In the genomic region with DNA sequence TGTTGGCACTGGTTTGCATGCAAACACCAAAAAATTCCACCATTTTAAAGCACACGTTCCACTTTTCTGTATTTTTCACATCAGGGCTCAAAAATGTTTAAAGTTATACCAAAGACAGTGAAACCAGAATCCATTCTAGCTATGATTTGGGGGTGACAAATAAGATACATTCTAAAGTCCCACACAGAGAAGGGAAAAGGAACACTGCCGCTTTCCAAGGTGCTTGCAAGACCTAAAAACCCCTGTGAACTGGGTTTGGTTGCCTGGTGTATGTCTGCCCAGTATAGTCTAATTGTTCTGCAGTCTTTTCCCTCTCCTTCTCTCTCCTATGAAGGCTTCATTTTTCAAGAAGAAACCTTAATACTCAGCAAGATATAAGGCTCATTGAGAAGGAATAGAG, we compare ENCODE assay signal across 15 mouse cellular contexts.
DNase-seq lines count a peak whose midpoint lies in the region; ATAC-seq and TF ChIP-seq lines count a peak whose summit lies in the region.
"Had no signal": no experiment of that assay in that cellular context is flagged by ENCODE, and none has a peak within 500 bp of the region (broad histone marks: within the 10 kb centered on the region; RNA-seq: fewer than 3 reads in every experiment).

No protein-coding gene starts in this region.

- no peaks in the 10 kb centered on the region for H3K9me3 ChIP-seq in hindbrain, embryonic 10.5 days
- H3K9me3 ChIP-seq in midbrain, embryonic 13.5 days: no peaks in the 10 kb centered on the region
- H3K9me3 ChIP-seq: limb, embryonic 12.5 days had no signal

- TF ChIP-seq POLR2A in cortical plate, adult 2 months (IDR thresholded peaks at IDR 0.05; ENCODE audit: extremely low read depth, insufficient read depth, low read length): no peak

- no peak for TF ChIP-seq CTCF in cortical plate, adult 2 months (IDR thresholded peaks at IDR 0.05; ENCODE audit: extremely low read depth, insufficient read depth, low read length)

- peak; percentile 48 for DNase-seq in cerebellum, adult 9-10 months
- DNase-seq in cerebellum, adult 8-10 months: no peak
- DNase-seq in hindbrain, embryonic 10.5 days (ENCODE audit: low spot score): no peak
- DNase-seq in adrenal gland, postnatal 4 days (ENCODE audit: low spot score in 2 of 2): no peak
- no peak for DNase-seq in adrenal gland, adult (ENCODE audit: inconsistent age in 2 of 2, low spot score in 1 of 2)
- DNase-seq: adrenal gland, postnatal 36 days; lung, postnatal 4 days; right cerebral cortex, adult 18-20 months; thymus, adult 2 months had no signal

- H3K4me3 ChIP-seq in cortical plate, adult 2 months (ENCODE audit: insufficient read depth, low read length): peak overlapping the region; percentile 89
- peak overlapping the region; percentile 85; the same call in 1 of the 2 replicates for H3K4me3 ChIP-seq in hindbrain, embryonic 10.5 days
- peak overlapping the region; percentile 76 for H3K4me3 ChIP-seq in midbrain, embryonic 13.5 days (replicated peaks)
- H3K4me3 ChIP-seq: erythroblast, embryonic 14.5 days; limb, embryonic 12.5 days had no signal

- ATAC-seq in midbrain, embryonic 13.5 days: no peak
- ATAC-seq in granulocyte monocyte progenitor cell, adult 5-6 weeks (replicated peaks; ENCODE audit: poor library complexity, severe bottlenecking): no peak

- H3K27me3 ChIP-seq in hindbrain, embryonic 10.5 days (ENCODE audit: insufficient read depth, poor library complexity, severe bottlenecking): peaks cover 99% of the 10 kb centered on the region
- peaks cover 13% of the 10 kb centered on the region for H3K27me3 ChIP-seq in midbrain, embryonic 13.5 days

- WGBS in hindbrain, embryonic 10.5 days: 21% methylated on average over 2 of the region's 2 CpGs
- 23% methylated on average over 2 of the region's 2 CpGs for WGBS in midbrain, embryonic 13.5 days

- H3K4me1 ChIP-seq in cortical plate, adult 2 months (ENCODE audit: control insufficient read depth, insufficient read depth, low read length): peaks cover 2% of the 10 kb centered on the region
- H3K4me1 ChIP-seq in hindbrain, embryonic 10.5 days (replicated peaks): peaks cover 21% of the 10 kb centered on the region
- H3K4me1 ChIP-seq in midbrain, embryonic 13.5 days (replicated peaks): peaks cover 18% of the 10 kb centered on the region; the same call in 1 of the 2 replicates

- no peaks in the 10 kb centered on the region for H3K36me3 ChIP-seq in hindbrain, embryonic 10.5 days
- H3K36me3 ChIP-seq in midbrain, embryonic 13.5 days: no peaks in the 10 kb centered on the region
- H3K36me3 ChIP-seq: limb, embryonic 12.5 days had no signal

- H3K4me2 ChIP-seq in midbrain, embryonic 13.5 days (replicated peaks): peak overlapping the region; percentile 74
- H3K4me2 ChIP-seq: heart, embryonic 11.5 days; limb, embryonic 12.5 days had no signal

- H3K9ac ChIP-seq in midbrain, embryonic 13.5 days (replicated peaks): peak overlapping the region; percentile 93
- H3K9ac ChIP-seq: limb, embryonic 12.5 days had no signal

- 0 out of 2 replicates have a peak overlapping the region, but pooled peaks have one; percentile 66 for H3K27ac ChIP-seq in cortical plate, adult 2 months (ENCODE audit: insufficient read depth, low read length)
- peak overlapping the region; percentile 89; the same call in 1 of the 2 replicates for H3K27ac ChIP-seq in hindbrain, embryonic 10.5 days
- peak overlapping the region; percentile 100 for H3K27ac ChIP-seq in midbrain, embryonic 13.5 days
- H3K27ac ChIP-seq: limb, embryonic 12.5 days had no signal
